Mouse (Mus musculus) CH12.LX (cell line): ENCODE results near the gene Tnfrsf9. TPM values are rescaled to one million over a fixed set of nuclear protein-coding genes. Genes with fewer than 3 reads are reported as not detected.

Experiments
- DNase-seq: peaks from one replicate; pipeline ENCODE4 v3.0.0-alpha.2; 2013; ENCODE audit errors: extremely low read depth
- H3K27ac ChIP-seq: 2 replicates; pipeline ENCODE4 v1.5.1; 2012; ENCODE audit warnings: low read depth, mild to moderate bottlenecking, control low read depth, moderate library complexity; ENCODE audit not compliant: insufficient read depth
- H3K27me3 ChIP-seq: replicated peaks from 2 replicates; pipeline ENCODE3; 2012; ENCODE audit warnings: inconsistent platforms
- H3K36me3 ChIP-seq, 2 experiments: replicated peaks in 1 of 2; 2 replicates each; pipeline versions ENCODE3 to v1.6.1; 2012; ENCODE audit warnings: inconsistent platforms in 1 of 2, low read length in 1 of 2, mild to moderate bottlenecking in 1 of 2, mixed read lengths in 1 of 2, moderate library complexity in 1 of 2; ENCODE audit not compliant: control insufficient read depth in 1 of 2, insufficient read depth in 1 of 2
- H3K4me1 ChIP-seq, 2 experiments: 2 replicates each; pipeline ENCODE4 v1.6.1; 2012; ENCODE audit warnings: inconsistent platforms in 1 of 2, moderate library complexity in 1 of 2; ENCODE audit not compliant: insufficient read depth in 2 of 2, control insufficient read depth in 1 of 2
- H3K4me2 ChIP-seq: 2 replicates; pipeline ENCODE4 v1.6.1; 2012; ENCODE audit warnings: low read depth, mild to moderate bottlenecking, control low read depth; ENCODE audit not compliant: poor library complexity, insufficient read depth, severe bottlenecking
- H3K4me3 ChIP-seq, 3 experiments: fragments of 150-350 bp in 1 of 3; sonication (generic) in 1 of 3; replicated peaks in 1 of 3; 2 replicates each; pipeline versions ENCODE3 to v1.5.1; 2011 to 2012; ENCODE audit warnings: low read depth in 2 of 3, low read length in 2 of 3, mild to moderate bottlenecking in 2 of 3, moderate library complexity in 2 of 3, control low read depth in 1 of 3, improper control_type of control experiment in 1 of 3, inconsistent platforms in 1 of 3, mixed read lengths in 1 of 3; ENCODE audit not compliant: poor library complexity in 1 of 3
- H3K79me2 ChIP-seq: replicated peaks from 2 replicates; pipeline ENCODE4 v1.6.1; 2012; ENCODE audit warnings: mild to moderate bottlenecking, moderate library complexity; ENCODE audit not compliant: control insufficient read depth, poor library complexity, insufficient read depth, severe bottlenecking; ENCODE audit errors: extremely low read depth
- H3K9ac ChIP-seq: 2 replicates; pipeline ENCODE4 v1.6.1; 2012; ENCODE audit warnings: low read depth, mild to moderate bottlenecking, control low read depth, moderate library complexity; ENCODE audit not compliant: insufficient read depth
- H3K9me3 ChIP-seq: replicated peaks from 2 replicates; pipeline ENCODE3; 2012; ENCODE audit warnings: low read length, inconsistent platforms, mixed read lengths
- BHLHE40 ChIP-seq: IDR thresholded peaks from 2 replicates; pipeline ENCODE4 v1.6.1; 2011; ENCODE audit warnings: mild to moderate bottlenecking, low read depth, low read length, improper control_type of control experiment
- CHD1 ChIP-seq: IDR thresholded peaks from 2 replicates; pipeline ENCODE4 v1.6.1; 2012; ENCODE audit warnings: low read depth, low read length, improper control_type of control experiment, inconsistent platforms
- CHD2 ChIP-seq: IDR thresholded peaks from 2 replicates; pipeline ENCODE4 v1.6.1; 2011; ENCODE audit warnings: low read length, improper control_type of control experiment
- CTCF ChIP-seq, 2 experiments: IDR thresholded peaks in 1 of 2; conservative IDR thresholded peaks in 1 of 2; 2 replicates each; pipeline ENCODE4 v1.5.1; 2011 to 2012; ENCODE audit warnings: low read depth in 2 of 2, low read length in 2 of 2, improper control_type of control experiment in 1 of 2, inconsistent platforms in 1 of 2, mild to moderate bottlenecking in 1 of 2, moderate library complexity in 1 of 2
- EP300 ChIP-seq: IDR thresholded peaks from 2 replicates; pipeline ENCODE4 v1.6.1; 2011; ENCODE audit warnings: low read length, improper control_type of control experiment
- HCFC1 ChIP-seq: IDR thresholded peaks from 2 replicates; pipeline ENCODE4 v1.6.1; 2012; ENCODE audit warnings: low read depth, mild to moderate bottlenecking, inconsistent platforms, low read length, improper control_type of control experiment
- IRF4 ChIP-seq: IDR thresholded peaks from 2 replicates; pipeline ENCODE4 v1.6.1; 2014; ENCODE audit warnings: low read depth, mild to moderate bottlenecking, inconsistent platforms, low read length, improper control_type of control experiment
- JUN ChIP-seq: IDR thresholded peaks from 2 replicates; pipeline ENCODE4 v1.6.1; 2011; ENCODE audit warnings: low read depth, mild to moderate bottlenecking, low read length, improper control_type of control experiment, moderate library complexity; ENCODE audit not compliant: insufficient read depth
- KAT2A ChIP-seq: IDR thresholded peaks from 2 replicates; pipeline ENCODE4 v1.6.1; 2012; ENCODE audit warnings: low read length, improper control_type of control experiment, inconsistent platforms; ENCODE audit not compliant: insufficient replicate concordance
- MAFK ChIP-seq: IDR thresholded peaks from 2 replicates; pipeline ENCODE4 v1.6.1; 2011; ENCODE audit warnings: low read length, improper control_type of control experiment; ENCODE audit not compliant: insufficient replicate concordance
- MAX ChIP-seq: IDR thresholded peaks from 2 replicates; pipeline ENCODE4 v1.6.1; 2011; ENCODE audit warnings: low read length, improper control_type of control experiment
- MAZ ChIP-seq: IDR thresholded peaks from 2 replicates; pipeline ENCODE4 v1.6.1; 2012; ENCODE audit warnings: low read depth, mild to moderate bottlenecking, inconsistent platforms, low read length, improper control_type of control experiment, moderate library complexity
- MEF2A ChIP-seq: IDR thresholded peaks from 2 replicates; pipeline ENCODE4 v1.6.1; 2014; ENCODE audit warnings: low read depth, mild to moderate bottlenecking, inconsistent platforms, low read length, improper control_type of control experiment, borderline replicate concordance
- MXI1 ChIP-seq: IDR thresholded peaks from 2 replicates; pipeline ENCODE4 v1.6.1; 2011; ENCODE audit warnings: mild to moderate bottlenecking, low read depth, low read length, improper control_type of control experiment
- MYC ChIP-seq: IDR thresholded peaks from 2 replicates; pipeline ENCODE4 v1.6.1; 2011; ENCODE audit warnings: low read depth, mild to moderate bottlenecking, improper control_type of control experiment, low read length
- NELFE ChIP-seq: IDR thresholded peaks from 2 replicates; pipeline ENCODE4 v1.6.1; 2011; ENCODE audit warnings: low read depth, low read length, improper control_type of control experiment
- POLR2A ChIP-seq: IDR thresholded peaks from 2 replicates; pipeline ENCODE4 v1.6.1; 2011; ENCODE audit warnings: low read depth, mild to moderate bottlenecking, improper control_type of control experiment, low read length
- POLR2AphosphoS2 ChIP-seq: IDR thresholded peaks from 2 replicates; pipeline ENCODE4 v1.6.1; 2011; ENCODE audit warnings: low read depth, low read length, improper control_type of control experiment
- RAD21 ChIP-seq: IDR thresholded peaks from 2 replicates; pipeline ENCODE4 v1.6.1; 2011; ENCODE audit warnings: low read depth, mild to moderate bottlenecking, low read length, improper control_type of control experiment, moderate library complexity
- RCOR1 ChIP-seq: conservative IDR thresholded peaks from 2 replicates; pipeline ENCODE4 v1.6.1; 2012; ENCODE audit warnings: low read depth, mild to moderate bottlenecking, inconsistent platforms, low read length, improper control_type of control experiment
- SIN3A ChIP-seq: IDR thresholded peaks from 2 replicates; pipeline ENCODE4 v1.6.1; 2012; ENCODE audit warnings: low read length, improper control_type of control experiment, inconsistent platforms
- SMC3 ChIP-seq: IDR thresholded peaks from 2 replicates; pipeline ENCODE4 v1.6.1; 2011; ENCODE audit warnings: low read depth, low read length, improper control_type of control experiment
- TCF12 ChIP-seq: IDR thresholded peaks from 2 replicates; pipeline ENCODE4 v1.6.1; 2014; ENCODE audit warnings: low read depth, mild to moderate bottlenecking, inconsistent platforms, low read length, improper control_type of control experiment
- USF1 ChIP-seq: IDR thresholded peaks from 2 replicates; pipeline ENCODE4 v1.6.1; 2014; ENCODE audit warnings: low read depth, mild to moderate bottlenecking, inconsistent platforms, low read length, improper control_type of control experiment
- ZC3H11A ChIP-seq: IDR thresholded peaks from 2 replicates; pipeline ENCODE4 v1.6.1; 2012; ENCODE audit warnings: low read depth, mild to moderate bottlenecking, inconsistent platforms, low read length, improper control_type of control experiment
- ZKSCAN1 ChIP-seq: IDR thresholded peaks from 2 replicates; pipeline ENCODE4 v1.6.1; 2012; ENCODE audit warnings: low read depth, inconsistent platforms, low read length, improper control_type of control experiment, borderline replicate concordance
- ZMIZ1 ChIP-seq: IDR thresholded peaks from 2 replicates; pipeline ENCODE4 v1.6.1; 2012; ENCODE audit warnings: low read depth, mild to moderate bottlenecking, inconsistent platforms, low read length, improper control_type of control experiment
- dilution Hi-C: fragments of 300-500 bp; cut with MboI; formaldehyde crosslinking; loops from 2 replicates; pipeline ENCODE4 v1.14.3; 2020; ENCODE audit warnings: low sequenced_read_pairs; ENCODE audit not compliant: extremely low pct_unique_long_range_greater_than_20kb, extremely low pct_ligation_motif_present
- in situ Hi-C: fragments of 300-500 bp; cut with MboI; formaldehyde crosslinking; loops from 3 replicates; pipeline ENCODE4 v1.14.3; 2019; ENCODE audit warnings: low sequenced_read_pairs, low pct_ligation_motif_present, low pct_unique_long_range_greater_than_20kb, mixed read lengths
- polyA plus RNA-seq: library from polyadenylated mRNA; unstranded; fragments of >175 nt; gene quantifications from 2 replicates; pipeline ENCODE4 v1.2.1, GENCODE M21; 2012; ENCODE audit warnings: low read depth; ENCODE audit not compliant: insufficient read length
- total RNA-seq, 2 experiments: library from RNA; depleted of rRNA; stranded (reverse); fragments of 300-350 nt in 1 of 2; fragments of >200 nt in 1 of 2; gene quantifications; 2 replicates each; pipeline ENCODE4 v1.2.3; 2012 to 2014

Gene Tnfrsf9
- total and polyA plus RNA-seq, 3 experiments = 2.2 to 3.1 (median 2.9) TPM

DNA sequence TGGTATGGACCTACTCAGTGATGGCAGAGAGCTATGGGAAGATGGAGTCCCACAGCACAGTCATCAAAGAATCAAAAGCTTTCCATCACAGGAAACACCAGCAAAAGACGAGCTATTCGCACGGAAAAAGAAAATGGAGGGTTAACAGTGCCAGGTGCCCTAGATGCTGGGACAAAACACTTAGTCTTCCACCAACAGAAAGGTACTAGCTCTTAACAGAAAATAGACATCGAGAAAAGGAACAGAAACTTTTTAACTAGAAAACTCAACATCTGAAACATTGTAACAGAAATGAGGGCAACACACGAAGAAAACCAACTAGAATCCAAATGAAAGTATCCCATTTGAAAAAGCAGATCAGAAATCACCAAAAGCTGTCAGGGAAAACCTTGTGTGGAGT, 65.8 kb downstream of the Tnfrsf9 start:
- Histone ChIP-seq H3K9ac (peak overlapping the region; percentile 33; the same call in 1 of the 2 replicates), H3K9me3 (no peaks in the 10 kb centered on the region), H3K79me2 (no peaks in the 10 kb centered on the region), H3K36me3 (no peaks in the 10 kb centered on the region), H3K27me3 (no peaks in the 10 kb centered on the region), H3K4me3 (no peak overlapping the region), H3K27ac (peak overlapping the region; percentile 81), H3K4me1 (peaks cover 8 to 19% of the 10 kb centered on the region in 2 experiments), H3K4me2 (peak overlapping the region; percentile 80)
- DNase-seq = peak; percentile 35
- TF ChIP-seq POLR2A (no peak), MYC (no peak), IRF4 (peak; percentile 83), MAX (no peak), MXI1 (no peak), JUN (no peak), USF1 (no peak), MAZ (no peak), NELFE (no peak), SIN3A (no peak), TCF12 (0 out of 2 replicates have a peak, but pooled peaks have one; percentile 47), EP300 (peak; percentile 84), CTCF (conservative IDR thresholded peaks at IDR 0.05 in 1 of 2, IDR thresholded peaks at IDR 0.05 in 1 of 2; ENCODE audit: low read depth in 2 of 2, low read length in 2 of 2) (no peak), MEF2A (0 out of 2 replicates have a peak, but pooled peaks have one; percentile 37), ZMIZ1 (no peak), CHD2 (no peak), HCFC1 (no peak)
- in situ Hi-C loops (no loop called here), dilution Hi-C loops (no loop called here)

DNA sequence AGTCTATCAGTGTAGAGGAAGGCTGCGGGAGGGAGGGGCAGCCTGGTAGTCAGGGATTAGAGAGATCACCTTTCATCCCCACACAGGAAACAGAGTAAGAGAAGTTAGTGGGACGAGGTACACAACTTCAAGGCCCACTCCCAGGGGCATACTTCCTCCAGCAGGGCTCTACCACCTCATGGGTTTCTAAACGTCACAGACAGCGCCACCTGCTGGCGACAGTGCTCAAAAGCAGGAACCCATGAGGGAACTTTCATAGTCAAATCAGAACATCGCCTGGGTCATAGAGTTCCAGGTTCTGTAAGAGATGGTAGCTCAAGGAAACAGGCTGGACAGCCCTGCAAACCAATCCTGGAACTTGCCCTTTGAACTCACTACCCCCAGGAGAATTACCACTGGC, 75.8 kb downstream of the Tnfrsf9 start:
- dilution Hi-C loops (no loop called here), in situ Hi-C loops (no loop called here)
- H3K79me2 ChIP-seq = no peaks in the 10 kb centered on the region
- no peak overlapping the region for H3K4me2 ChIP-seq
- no peak overlapping the region for H3K4me3 ChIP-seq
- no peaks in the 10 kb centered on the region for H3K27me3 ChIP-seq
- DNase-seq = peak; percentile 68
- no peak overlapping the region for H3K9ac ChIP-seq
- TF ChIP-seq USF1 (no peak), CHD2 (no peak), RAD21 (peak; percentile 42), BHLHE40 (no peak), MAFK (no peak), CHD1 (no peak), ZC3H11A (no peak), ZKSCAN1 (no peak), POLR2A (no peak), SMC3 (peak; percentile 75), KAT2A (no peak), ZMIZ1 (no peak), MYC (0 out of 2 replicates have a peak, but pooled peaks have one; percentile 59), CTCF (conservative IDR thresholded peaks at IDR 0.05 in 1 of 2, IDR thresholded peaks at IDR 0.05 in 1 of 2; ENCODE audit: low read depth in 2 of 2, low read length in 2 of 2) (peak; percentile 26 to 75; a peak in 3 of 4 replicates), SIN3A (no peak), POLR2AphosphoS2 (no peak), RCOR1 (no peak)
- H3K36me3 ChIP-seq = no peaks in the 10 kb centered on the region
- peaks cover 4% of the 10 kb centered on the region for H3K9me3 ChIP-seq
- no peak overlapping the region for H3K27ac ChIP-seq
- peaks cover 4 to 5% of the 10 kb centered on the region in 2 experiments; a peak in 2 of 4 replicates for H3K4me1 ChIP-seq
